Mouse (Mus musculus) 3T3-L1 (cell line): ENCODE data around the gene Insl6.

Experiments used
- DNase-seq: peaks from one replicate; pipeline ENCODE4 v3.0.0-alpha.2; 2015; ENCODE audit warnings: low read depth, low spot score

The Insl6 gene

GRCm38 (mm10) chr19:29325053-29325851, at the start of gene Insl6:
Insl6 (minus strand) TSS chr19:29325356.
- peak; percentile 61 for DNase-seq

GRCm38 (mm10) chr19:29374947-29375346, 49.8 kb upstream of the Insl6 start:
- DNase-seq = no peak

- DNase-seq = no peak
Measured at GRCm38 (mm10) chr19:29373438-29373837, 48.3 kb upstream of the Insl6 start.

DNA sequence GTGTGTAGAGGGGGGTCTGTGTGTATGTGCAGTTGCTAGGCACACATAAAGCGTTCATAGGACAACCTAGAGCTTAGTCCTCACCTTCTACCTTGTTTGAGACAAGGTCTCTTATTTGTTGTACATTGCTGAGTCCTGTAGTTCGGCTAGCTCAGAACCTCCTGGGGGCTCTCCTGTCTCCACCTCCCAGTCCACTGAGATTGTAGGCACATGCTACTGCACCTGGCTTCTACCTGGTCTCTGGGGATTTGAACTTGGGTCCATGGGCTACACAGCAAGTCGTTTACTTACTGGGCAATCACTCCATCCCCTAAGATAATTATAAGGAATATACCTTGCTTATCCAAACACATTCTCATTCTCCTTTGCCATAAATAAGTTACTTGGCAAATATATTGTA, 47.5 kb upstream of the Insl6 start:
- DNase-seq = no peak

GRCm38 (mm10) chr19:29372138-29372537, 47.0 kb upstream of the Insl6 start:
- no peak for DNase-seq

DNA sequence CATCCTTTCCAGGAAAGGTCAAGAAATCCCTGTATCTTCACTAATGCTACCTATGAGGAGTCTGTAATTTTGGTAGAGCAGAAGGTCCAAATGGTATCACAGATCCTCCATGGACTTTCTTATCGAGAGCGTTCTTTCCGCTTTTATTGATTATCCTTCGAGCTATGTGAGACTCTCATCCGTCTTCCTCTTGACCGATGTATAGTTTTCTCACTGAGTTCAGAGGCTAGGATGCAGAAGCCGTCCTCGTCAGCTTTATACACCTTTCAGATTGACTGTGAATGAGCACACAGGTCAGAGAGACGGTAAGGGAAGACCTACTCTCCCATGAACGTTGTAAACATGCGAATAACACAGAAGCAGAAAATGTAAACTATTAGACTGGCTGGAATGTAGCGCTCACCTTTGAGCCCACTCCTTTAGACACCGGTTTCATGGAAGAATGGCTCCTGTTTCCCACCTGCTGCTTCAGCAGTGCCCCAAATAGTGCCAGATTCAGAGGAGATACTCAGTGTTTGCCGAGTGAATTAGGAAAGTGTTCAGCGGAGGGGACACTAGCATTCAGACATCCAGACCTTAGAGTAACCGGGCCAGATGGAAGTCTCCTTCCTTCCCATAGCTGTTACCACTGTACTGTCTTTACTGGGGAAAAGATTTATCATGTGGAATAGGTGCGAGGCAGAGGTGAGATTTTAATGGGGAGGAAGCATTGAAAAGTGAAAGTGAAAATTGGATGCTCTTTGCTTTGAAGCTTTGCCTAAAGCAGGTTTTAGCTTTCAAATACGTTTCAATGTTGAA, 46.3 kb upstream of the Insl6 start:
- DNase-seq = no peak

DNA sequence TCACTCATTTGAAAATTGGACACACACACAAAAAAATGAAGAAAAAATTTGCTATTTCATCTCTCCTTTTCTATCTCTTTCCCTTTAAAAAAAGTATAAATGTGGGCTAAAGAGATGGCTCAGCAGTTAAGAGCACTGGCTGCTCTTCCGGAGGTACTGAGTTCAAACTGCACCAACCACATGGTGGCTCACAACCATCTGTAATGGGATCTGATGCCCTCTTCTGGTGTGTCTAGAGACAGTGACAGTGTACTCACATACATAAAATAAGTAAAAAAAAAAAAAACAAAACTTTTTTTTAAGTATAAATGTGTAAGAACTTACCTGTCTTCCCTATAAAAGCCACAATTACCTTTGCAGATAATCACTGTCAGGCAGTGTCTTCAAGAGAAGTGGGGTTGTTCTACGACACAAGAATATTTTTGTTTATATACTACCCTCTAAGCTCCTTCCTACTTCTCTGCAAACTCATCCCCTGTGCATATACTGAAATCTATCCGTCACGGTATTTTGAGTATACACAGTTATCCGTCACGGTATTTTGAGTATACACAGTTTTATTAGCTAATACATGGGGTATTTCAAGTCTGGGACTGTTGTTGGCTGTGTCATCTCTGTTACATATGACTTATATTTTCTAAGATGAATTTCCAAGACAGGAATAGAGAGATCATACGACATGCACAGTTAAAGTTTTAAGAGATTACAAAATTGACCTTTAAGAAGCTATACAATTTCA, 45.6 kb upstream of the Insl6 start:
- no peak for DNase-seq

DNA sequence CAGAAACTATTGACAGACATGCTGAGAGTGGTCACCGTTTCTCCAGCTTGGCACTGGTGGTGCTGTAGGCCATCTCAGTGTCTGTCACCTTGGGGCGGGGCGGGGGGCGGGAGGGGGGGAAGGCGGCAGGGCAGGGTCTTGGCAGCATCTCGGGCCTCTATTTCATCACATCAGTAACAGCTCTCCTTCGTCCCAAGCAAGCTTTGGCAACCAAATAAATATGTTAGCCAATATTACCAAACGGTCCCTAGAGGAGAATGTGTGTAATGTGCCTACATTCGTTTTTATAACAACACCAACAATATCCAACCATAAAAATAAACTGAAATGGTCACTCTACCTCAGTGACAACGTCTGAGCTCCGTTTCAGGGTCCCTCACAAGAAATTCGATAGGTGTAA, 45.0 kb upstream of the Insl6 start:
- no peak for DNase-seq

DNA sequence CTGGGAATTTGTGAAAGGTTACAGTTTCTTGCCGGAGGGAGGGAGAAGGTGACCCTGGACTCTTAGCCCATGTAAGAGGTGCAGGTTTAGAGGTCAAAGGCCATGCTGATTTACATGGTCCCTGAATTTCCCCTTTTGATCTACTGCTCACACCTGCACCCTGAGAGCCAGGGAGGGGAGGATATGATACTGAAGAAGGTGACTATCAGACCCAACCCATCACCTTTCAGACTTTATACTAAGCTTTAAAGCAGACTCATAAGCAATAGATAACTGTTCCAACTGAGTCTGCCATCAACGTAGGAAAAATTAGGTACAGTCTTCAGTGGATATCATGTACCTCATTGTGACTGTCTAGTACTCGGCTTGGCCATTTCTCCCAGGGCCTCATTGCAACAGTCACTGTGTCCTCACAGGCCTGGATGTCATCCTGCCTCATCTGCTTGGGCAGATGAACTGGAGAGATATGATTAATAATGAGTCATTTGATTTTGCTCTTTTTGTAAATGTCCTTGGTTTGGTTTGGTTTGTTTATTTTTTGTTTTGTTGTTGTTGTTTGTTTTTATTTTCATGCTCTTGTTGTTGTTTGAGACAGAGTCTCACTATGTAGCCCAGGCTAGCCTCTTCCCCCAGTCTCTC, 43.6 kb upstream of the Insl6 start:
- no peak for DNase-seq

DNA sequence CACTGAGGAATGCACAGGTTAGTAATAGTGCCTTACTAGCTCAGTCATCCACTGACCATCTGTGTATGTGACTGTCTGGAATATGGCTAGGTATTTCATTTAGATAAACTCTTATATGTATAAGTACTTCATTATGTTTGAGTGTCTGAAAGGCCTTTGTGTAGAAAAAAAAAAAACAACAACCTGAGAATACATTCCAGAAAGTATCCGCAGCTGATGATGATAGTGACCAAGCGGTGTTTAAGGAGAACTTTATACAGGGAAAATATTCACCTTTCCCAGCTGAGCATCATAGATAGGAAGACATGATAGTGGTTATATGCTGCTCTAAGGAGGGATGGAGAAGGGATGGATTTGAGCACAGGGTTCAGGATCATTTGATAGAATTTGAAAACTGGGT, 42.9 kb upstream of the Insl6 start:
- DNase-seq = no peak

GRCm38 (mm10) chr19:29366969-29367622, 41.9 kb upstream of the Insl6 start, which contains the start of the genes Plgrkt and Cd274:
Plgrkt (minus strand) TSS chr19:29367390.
Cd274 (plus strand) TSS chr19:29367455.
- peak; percentile 90 for DNase-seq

- DNase-seq = no peak
Measured at GRCm38 (mm10) chr19:29366226-29366968, 41.2 kb upstream of the Insl6 start.

GRCm38 (mm10) chr19:29365105-29365504, 39.9 kb upstream of the Insl6 start:
- DNase-seq = no peak

DNA sequence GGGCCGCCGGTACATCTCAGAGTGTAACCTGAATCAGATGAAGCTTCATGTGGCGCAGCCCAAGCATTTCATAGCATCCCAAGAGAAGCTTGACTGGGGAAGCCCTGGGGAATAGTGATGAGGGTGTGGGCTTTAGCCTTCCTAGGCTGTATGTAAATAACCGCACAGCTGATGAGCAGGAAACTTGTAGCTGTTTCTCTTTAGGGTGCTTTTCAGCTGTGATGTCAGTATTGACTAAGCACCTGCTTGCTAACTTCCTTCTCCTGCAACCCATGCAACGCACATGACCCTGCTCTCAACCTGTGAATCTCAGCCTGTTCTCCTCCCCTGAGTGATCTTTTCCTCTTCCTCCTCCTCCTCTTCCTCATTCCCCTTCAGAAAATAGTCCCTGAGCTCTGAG, 38.9 kb upstream of the Insl6 start:
- DNase-seq = no peak

DNA sequence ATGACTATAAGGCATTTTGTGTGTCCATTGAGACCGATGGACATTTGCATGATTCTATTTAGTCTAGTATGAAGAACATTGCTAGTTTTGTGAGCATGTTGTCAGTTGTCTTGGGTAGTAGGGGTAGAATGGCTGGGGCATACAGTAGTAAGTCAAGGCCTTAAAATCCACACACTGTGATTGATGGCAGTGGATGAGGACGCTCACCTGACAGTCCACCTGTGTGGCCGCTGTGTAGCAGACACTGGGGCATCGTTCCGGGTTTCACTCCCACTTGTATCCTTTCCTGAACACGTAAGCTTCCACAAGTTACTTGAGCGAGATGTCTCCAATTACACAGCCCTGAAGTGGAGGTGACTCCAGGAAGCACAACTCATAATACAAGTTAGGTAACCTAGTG, 38.4 kb upstream of the Insl6 start:
- no peak for DNase-seq

DNA sequence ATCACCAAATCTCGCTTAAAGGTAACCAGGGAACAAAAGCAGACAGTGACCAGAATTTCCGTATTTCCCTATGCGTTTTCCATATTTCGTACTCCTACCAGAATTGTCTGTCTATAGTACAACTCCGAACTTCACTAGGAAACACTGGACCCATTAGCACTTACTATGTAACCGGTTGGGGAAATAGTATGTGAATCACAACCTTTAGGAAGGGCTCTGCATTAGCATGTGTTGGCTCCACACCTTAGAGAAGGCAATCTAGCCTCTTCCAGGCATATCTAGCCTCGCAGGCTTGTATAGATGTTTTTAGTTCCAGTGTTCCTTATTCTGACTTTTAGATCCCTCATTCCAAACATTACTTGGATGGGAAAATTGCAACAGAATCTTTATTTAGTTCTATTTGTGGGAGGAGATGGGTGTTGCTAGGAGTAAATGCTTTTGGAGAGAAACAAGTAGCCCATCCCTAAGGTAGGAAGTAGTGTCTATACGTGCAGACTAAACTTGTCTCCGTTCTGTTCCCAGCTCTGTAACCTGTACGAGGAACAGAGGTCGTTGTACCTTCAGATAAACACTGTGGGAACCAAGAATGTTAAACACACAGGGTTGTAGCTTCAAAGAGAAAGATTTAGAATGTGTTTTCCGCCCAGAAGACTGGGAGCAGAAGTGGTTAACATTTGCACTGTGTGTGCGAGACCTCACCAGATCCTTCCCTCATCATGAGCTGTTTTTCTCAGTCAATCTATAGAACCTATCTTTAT, 37.2 kb upstream of the Insl6 start:
- DNase-seq = no peak

- DNase-seq = peak; percentile 97
Measured at GRCm38 (mm10) chr19:29361468-29362130, 36.4 kb upstream of the Insl6 start.

- no peak for DNase-seq
Measured at GRCm38 (mm10) chr19:29360251-29360650, 35.1 kb upstream of the Insl6 start.

GRCm38 (mm10) chr19:29356281-29356680, 31.1 kb upstream of the Insl6 start:
- no peak for DNase-seq
